ENCODE assay signal across 8 mouse cellular contexts in genomic region chr1:131278606-131279455, GRCm38 (mm10). TPM values are rescaled to one million over a fixed set of nuclear protein-coding genes. Genes with fewer than 3 reads are reported as not detected.
A peak's percentile ranks its signal among the peaks of the same experiment; 100 is the strongest.
DNase-seq lines count a peak whose midpoint lies in the region; ATAC-seq and TF ChIP-seq lines count a peak whose summit lies in the region.

No protein-coding gene starts in this region.

- H3K4me1 ChIP-seq in lung, embryonic 14.5 days (ENCODE audit: insufficient read depth): no peaks in the 10 kb centered on the region; the same call in none of the 2 replicates
- 0 out of 2 replicates have a peak, but pooled peaks cover 8% of the 10 kb centered on the region for H3K4me1 ChIP-seq in intestine, embryonic 14.5 days (replicated peaks; ENCODE audit: control insufficient read depth, insufficient read depth, low read length)
- peaks cover 29% of the 10 kb centered on the region for H3K4me1 ChIP-seq in stomach, embryonic 16.5 days (ENCODE audit: control insufficient read depth, insufficient read depth, low read length)

- WGBS in lung, embryonic 14.5 days: 30% methylated on average over 8 of the region's 8 CpGs
- WGBS in intestine, embryonic 14.5 days: 39% methylated on average over 8 of the region's 8 CpGs
- 28% methylated on average over 8 of the region's 8 CpGs for WGBS in stomach, embryonic 16.5 days

- H3K27me3 ChIP-seq in lung, embryonic 14.5 days (ENCODE audit: insufficient read depth, low read length): no peaks in the 10 kb centered on the region
- no peaks in the 10 kb centered on the region for H3K27me3 ChIP-seq in intestine, embryonic 14.5 days (replicated peaks; ENCODE audit: control insufficient read depth, insufficient read depth, low read length)
- no peaks in the 10 kb centered on the region for H3K27me3 ChIP-seq in stomach, embryonic 16.5 days (ENCODE audit: control insufficient read depth, insufficient read depth, low read length)

- no peak overlapping the region for H3K27ac ChIP-seq in lung, embryonic 14.5 days (ENCODE audit: low read depth)
- H3K27ac ChIP-seq in intestine, embryonic 14.5 days (ENCODE audit: low read depth): no peak overlapping the region
- H3K27ac ChIP-seq in stomach, embryonic 16.5 days (ENCODE audit: low read length): peak overlapping the region; percentile 78

- peak; percentile 10; the same call in 1 of the 2 replicates for ATAC-seq in lung, embryonic 14.5 days (ENCODE audit: insufficient read depth)
- peak; percentile 17; the same call in 1 of the 2 replicates for ATAC-seq in common myeloid progenitor, adult 5-6 weeks (replicated peaks; ENCODE audit: low read depth, poor library complexity, severe bottlenecking)
- ATAC-seq in intestine, embryonic 14.5 days (replicated peaks; ENCODE audit: low FRiP score, low TSS enrichment, low read depth): 0 out of 2 replicates have a peak, but pooled peaks have one; percentile 10
- no peak; the same call in 1 of the 2 replicates for ATAC-seq in stomach, embryonic 16.5 days (ENCODE audit: insufficient read depth, low FRiP score)

- no peak for TF ChIP-seq CTCF in lung, embryonic 14.5 days (IDR thresholded peaks at IDR 0.05; ENCODE audit: low read depth)

- DNase-seq in lung, embryonic 14.5 days: no peak
- DNase-seq in lung, postnatal 25 days (ENCODE audit: low spot score): no peak
- no peak for DNase-seq in intestine, embryonic 14.5 days (ENCODE audit: low spot score)
- no peak for DNase-seq in layer of hippocampus, adult 9-11 months
- no peak for DNase-seq in yolk sac, embryonic 10.5 days (ENCODE audit: low spot score)
- no peak for DNase-seq in frontal cortex, postnatal 25 days (ENCODE audit: low spot score in 2 of 2)

- peak overlapping the region; percentile 42 for H3K9ac ChIP-seq in lung, embryonic 14.5 days
- H3K9ac ChIP-seq in intestine, embryonic 14.5 days (ENCODE audit: low read length): peak overlapping the region; percentile 20
- H3K9ac ChIP-seq in stomach, embryonic 16.5 days (ENCODE audit: low read length): peak overlapping the region; percentile 78

- no peaks in the 10 kb centered on the region for H3K9me3 ChIP-seq in lung, embryonic 14.5 days (ENCODE audit: low read depth, low read length)
- no peaks in the 10 kb centered on the region for H3K9me3 ChIP-seq in intestine, embryonic 14.5 days (ENCODE audit: control insufficient read depth, low read length)
- no peaks in the 10 kb centered on the region for H3K9me3 ChIP-seq in stomach, embryonic 16.5 days (replicated peaks; ENCODE audit: control insufficient read depth, low read length)

- peak overlapping the region; percentile 61 for H3K4me2 ChIP-seq in lung, embryonic 14.5 days
- H3K4me2 ChIP-seq in intestine, embryonic 14.5 days (ENCODE audit: low read length): peak overlapping the region; percentile 57
- H3K4me2 ChIP-seq in stomach, embryonic 16.5 days (ENCODE audit: low read depth, low read length): peak overlapping the region; percentile 74

- H3K4me3 ChIP-seq in lung, embryonic 14.5 days (ENCODE audit: low read depth, low read length): peak overlapping the region; percentile 37
- peak overlapping the region; percentile 30 for H3K4me3 ChIP-seq in intestine, embryonic 14.5 days (ENCODE audit: low read depth, low read length)
- peak overlapping the region; percentile 58 for H3K4me3 ChIP-seq in stomach, embryonic 16.5 days (replicated peaks; ENCODE audit: low read length)

- H3K36me3 ChIP-seq in lung, embryonic 14.5 days (ENCODE audit: insufficient read depth): no peaks in the 10 kb centered on the region
- no peaks in the 10 kb centered on the region for H3K36me3 ChIP-seq in intestine, embryonic 14.5 days (ENCODE audit: control insufficient read depth, insufficient read depth, low read length)
- no peaks in the 10 kb centered on the region for H3K36me3 ChIP-seq in stomach, embryonic 16.5 days (ENCODE audit: control insufficient read depth, insufficient read depth, low read length)

RNA-seq across cellular contexts. Expression of gene Ikbke, which starts 0.6 kb away (rescaled TPM):
- polyA plus RNA-seq in lung, embryonic 14.5 days (2014; fragmentation: Nextera tagmentation; extraction: Ambion mirVana): 2.0 and 2.3 TPM in 2 replicates
- total RNA-seq in common myeloid progenitor, adult 5-6 weeks (2017): 7.2 and 7.3 TPM in 2 replicates
- 4.7 and 4.9 TPM in 2 replicates for polyA plus RNA-seq in intestine, embryonic 14.5 days (2014; fragmentation: Nextera tagmentation; extraction: Ambion mirVana)
- 8.1 and 8.5 TPM in 2 replicates for polyA plus RNA-seq in stomach, embryonic 16.5 days (2015; fragmentation: Nextera tagmentation; extraction: Ambion mirVana)

RNA-seq across cellular contexts. Expression of gene Rassf5, which starts 33.8 kb away (rescaled TPM):
- polyA plus RNA-seq in lung, embryonic 14.5 days (2014; fragmentation: Nextera tagmentation; extraction: Ambion mirVana): 3.1 and 3.7 TPM in 2 replicates
- 48.2 and 49.4 TPM in 2 replicates for total RNA-seq in common myeloid progenitor, adult 5-6 weeks (2017)
- polyA plus RNA-seq in intestine, embryonic 14.5 days (2014; fragmentation: Nextera tagmentation; extraction: Ambion mirVana): 2.7 and 2.9 TPM in 2 replicates
- polyA plus RNA-seq in stomach, embryonic 16.5 days (2015; fragmentation: Nextera tagmentation; extraction: Ambion mirVana): 7.0 and 7.1 TPM in 2 replicates

Comparison
In these comparisons a context has a peak if more than half of its experiments do, and no peak if none do; other contexts are left out.
1. H3K9ac ChIP-seq: peak in every context shown above with its lines; median percentile 78 in stomach, embryonic 16.5 days; 42 in lung, embryonic 14.5 days; 20 in intestine, embryonic 14.5 days.